Mouse (Mus musculus) midbrain, embryonic 10.5 days (tissue): ENCODE measurements at regions not wholly inside any gene's neighbourhood (a gene's known extent, or its start where the extent isn't known, plus 50 kb on each side); places are given as distances from the start of the nearest gene placed in this dataset.

Source experiments
- DNase-seq: peaks from one replicate; pipeline ENCODE4 v3.0.0-alpha.2; 2017; ENCODE audit warnings: low spot score
- H3K27ac ChIP-seq: fragments of 300-500 bp; sonication (generic); replicated peaks from 2 replicates; pipeline ENCODE4 v1.5.1; 2016; ENCODE audit warnings: mild to moderate bottlenecking
- H3K27me3 ChIP-seq: fragments of 300-500 bp; sonication (generic); 2 replicates; pipeline ENCODE4 v1.6.1; 2016; ENCODE audit warnings: low read depth, mild to moderate bottlenecking; ENCODE audit not compliant: poor library complexity, severe bottlenecking
- H3K36me3 ChIP-seq: fragments of 300-500 bp; sonication (generic); 2 replicates; pipeline ENCODE4 v1.6.1; 2016; ENCODE audit warnings: mild to moderate bottlenecking, moderate library complexity
- H3K4me1 ChIP-seq: fragments of 300-500 bp; sonication (generic); 2 replicates; pipeline ENCODE4 v1.6.1; 2016
- H3K4me3 ChIP-seq: fragments of 300-500 bp; sonication (generic); 2 replicates; pipeline ENCODE4 v1.5.1; 2016; ENCODE audit warnings: mild to moderate bottlenecking, moderate library complexity
- H3K9me3 ChIP-seq: fragments of 300-500 bp; sonication (generic); replicated peaks from 2 replicates; pipeline ENCODE4 v1.6.1; 2016; ENCODE audit warnings: mild to moderate bottlenecking
- WGBS: fragments of 180-500 bp; shearing (Covaris S2); methylation state at CpG from one replicate; pipeline ENCODE4 v1.1.7; 2016; 5-methylcytosine and 5-hydroxymethylcytosine counted together

DNA sequence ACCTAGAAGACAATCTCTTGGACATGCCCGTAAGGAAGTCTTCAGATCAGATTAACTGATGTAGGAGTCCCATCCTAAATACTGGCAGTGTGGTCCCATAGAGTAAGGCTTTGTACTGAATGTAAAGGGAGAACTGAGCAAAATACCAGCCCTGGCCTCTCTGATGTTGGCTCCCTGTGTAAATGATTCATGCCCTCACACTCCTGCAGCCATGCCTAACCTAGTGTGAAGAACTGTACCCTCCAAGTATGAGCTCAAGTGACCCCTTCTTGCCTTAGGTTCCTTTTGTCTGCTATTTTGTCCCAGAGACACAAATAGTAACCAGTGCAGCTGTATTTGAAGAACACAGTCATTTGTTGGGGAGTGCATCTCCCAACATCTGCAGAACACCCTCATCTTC lies 342.4 kb upstream of the Cdh4 start:
- Histone ChIP-seq H3K27me3 (no peaks in the 10 kb centered on the region), H3K4me3 (no peak overlapping the region), H3K27ac (no peak overlapping the region), H3K36me3 (no peaks in the 10 kb centered on the region), H3K4me1 (peaks cover 12% of the 10 kb centered on the region), H3K9me3 (no peaks in the 10 kb centered on the region)
- 86% methylated on average over 1 of the region's 1 CpGs for WGBS
- DNase-seq: no peak

DNA sequence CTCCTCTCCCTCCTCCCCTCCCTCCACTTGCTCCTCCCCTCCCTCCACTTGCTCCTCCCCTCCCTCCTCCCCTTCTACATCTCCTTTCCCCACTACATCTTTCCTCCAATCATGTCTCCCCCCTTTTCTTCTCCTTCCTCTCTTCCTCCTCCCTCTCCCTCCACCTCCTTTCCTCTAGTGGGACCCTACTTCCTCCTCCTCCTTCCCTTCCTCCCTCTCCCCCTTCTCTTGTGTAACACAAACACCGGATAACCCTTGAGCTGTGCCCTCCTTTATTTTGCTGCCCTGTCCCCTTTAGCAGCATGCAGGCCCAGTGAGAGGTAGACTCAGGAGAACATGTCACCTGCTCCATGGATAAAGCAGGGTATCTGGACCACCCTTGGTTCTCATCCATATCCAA lies 339.1 kb upstream of the Cdh4 start:
- Histone ChIP-seq H3K4me1 (no peaks in the 10 kb centered on the region), H3K27ac (no peak overlapping the region), H3K9me3 (no peaks in the 10 kb centered on the region), H3K4me3 (no peak overlapping the region), H3K36me3 (no peaks in the 10 kb centered on the region), H3K27me3 (no peaks in the 10 kb centered on the region)
- no peak for DNase-seq
- WGBS: 84% methylated on average over 1 of the region's 1 CpGs

DNA sequence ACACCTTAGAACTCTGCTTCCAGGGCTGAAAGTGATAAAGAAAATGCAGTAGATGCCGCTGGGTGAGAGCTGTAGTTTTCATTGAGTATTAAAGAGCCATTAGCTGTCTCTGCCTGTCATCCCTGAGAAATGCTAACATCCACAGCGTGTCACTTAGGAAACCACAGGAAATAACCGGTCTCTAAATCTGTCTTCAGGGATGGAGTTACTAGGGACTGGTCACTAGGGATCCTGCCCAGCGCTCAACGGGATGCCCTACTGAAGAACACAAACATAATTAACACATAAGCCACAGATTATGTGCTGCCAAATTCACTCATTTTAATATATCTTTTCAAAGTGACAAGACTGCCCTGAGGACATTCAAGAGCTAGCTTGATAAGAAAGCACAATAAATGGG lies 329.3 kb upstream of the Cdh4 start:
- DNase-seq: no peak
- WGBS: 61% methylated on average over 5 of the region's 5 CpGs
- no peak overlapping the region for H3K27ac ChIP-seq

DNA sequence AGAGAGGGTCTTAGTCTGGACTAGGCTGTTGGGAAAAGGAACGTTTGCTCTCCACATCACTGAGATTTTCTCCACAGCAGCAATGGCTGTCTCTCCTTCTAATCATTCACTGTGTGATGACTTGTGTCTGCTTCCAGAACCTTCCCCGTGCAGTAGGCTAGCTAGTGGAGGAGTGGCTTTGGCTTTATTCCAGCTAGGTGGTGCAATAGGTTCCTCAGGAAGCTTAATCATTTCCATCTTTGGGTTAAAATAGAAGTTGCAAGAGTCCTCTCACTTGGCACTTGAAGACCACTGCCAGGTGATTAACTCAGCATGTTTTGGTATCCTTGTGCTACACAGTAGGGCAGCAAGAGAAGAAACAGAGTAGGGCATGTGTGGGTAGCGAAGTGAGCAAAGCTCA lies 314.2 kb upstream of the Cdh4 start:
- WGBS: 89% methylated on average over 3 of the region's 3 CpGs
- no peaks in the 10 kb centered on the region for H3K27me3 ChIP-seq

More for the DNA sequence above, 329.3 kb upstream of the Cdh4 start:
- H3K27me3 ChIP-seq: no peaks in the 10 kb centered on the region
- H3K4me1 ChIP-seq: peaks cover 7% of the 10 kb centered on the region
- H3K4me3 ChIP-seq: no peak overlapping the region
- H3K9me3 ChIP-seq: no peaks in the 10 kb centered on the region
- H3K36me3 ChIP-seq: no peaks in the 10 kb centered on the region

DNA sequence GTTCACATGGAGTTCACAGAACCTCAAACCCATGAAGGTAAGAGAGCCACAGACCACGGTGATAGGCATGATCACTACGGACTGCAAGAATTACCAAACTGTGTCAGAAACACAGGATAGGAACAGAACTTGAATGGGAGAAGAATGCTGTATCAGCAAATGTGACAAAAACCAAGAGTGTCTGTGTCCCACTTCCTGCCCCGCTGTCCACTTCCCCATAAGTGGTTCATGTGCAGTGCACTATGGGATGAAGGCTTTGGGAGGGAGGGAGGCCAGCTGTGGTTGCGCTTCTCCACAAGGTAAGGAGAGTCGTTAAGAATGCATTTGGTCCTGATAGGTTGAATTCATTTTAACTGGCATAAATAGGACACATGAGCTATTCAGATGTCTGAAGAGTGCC lies 313.8 kb upstream of the Cdh4 start:
- no peak for DNase-seq
- Histone ChIP-seq H3K4me1 (no peaks in the 10 kb centered on the region), H3K36me3 (no peaks in the 10 kb centered on the region), H3K27me3 (no peaks in the 10 kb centered on the region), H3K27ac (no peak overlapping the region), H3K9me3 (no peaks in the 10 kb centered on the region), H3K4me3 (no peak overlapping the region)
- 88% methylated on average over 5 of the region's 5 CpGs for WGBS

More for the DNA sequence above, 314.2 kb upstream of the Cdh4 start:
- Histone ChIP-seq H3K9me3 (no peaks in the 10 kb centered on the region), H3K4me1 (no peaks in the 10 kb centered on the region), H3K36me3 (no peaks in the 10 kb centered on the region), H3K4me3 (no peak overlapping the region), H3K27ac (no peak overlapping the region)
- no peak for DNase-seq

DNA sequence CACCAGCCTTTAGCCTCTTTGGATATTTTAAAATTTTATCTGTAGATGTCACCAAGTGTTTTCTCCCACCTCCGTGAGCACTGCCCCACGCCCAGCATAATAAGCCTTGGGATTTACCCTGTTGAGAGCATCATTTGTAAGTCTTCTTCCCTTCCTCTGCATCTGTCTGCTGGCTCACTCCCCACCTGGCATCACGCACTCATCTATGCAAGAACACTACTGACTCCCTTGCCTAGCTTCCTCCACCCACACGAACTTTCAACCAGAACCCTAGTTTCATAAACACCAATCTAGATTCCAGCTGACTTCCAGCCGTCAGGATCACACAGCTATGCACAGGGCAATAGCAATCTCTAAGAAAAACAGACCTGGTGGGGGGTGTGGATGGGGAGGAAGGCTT lies 311.2 kb upstream of the Cdh4 start:
- no peak overlapping the region for H3K27ac ChIP-seq
- H3K4me3 ChIP-seq: no peak overlapping the region
- WGBS: 84% methylated on average over 5 of the region's 5 CpGs
- DNase-seq: no peak
- H3K36me3 ChIP-seq: no peaks in the 10 kb centered on the region
- no peaks in the 10 kb centered on the region for H3K9me3 ChIP-seq
- H3K4me1 ChIP-seq: no peaks in the 10 kb centered on the region
- no peaks in the 10 kb centered on the region for H3K27me3 ChIP-seq

DNA sequence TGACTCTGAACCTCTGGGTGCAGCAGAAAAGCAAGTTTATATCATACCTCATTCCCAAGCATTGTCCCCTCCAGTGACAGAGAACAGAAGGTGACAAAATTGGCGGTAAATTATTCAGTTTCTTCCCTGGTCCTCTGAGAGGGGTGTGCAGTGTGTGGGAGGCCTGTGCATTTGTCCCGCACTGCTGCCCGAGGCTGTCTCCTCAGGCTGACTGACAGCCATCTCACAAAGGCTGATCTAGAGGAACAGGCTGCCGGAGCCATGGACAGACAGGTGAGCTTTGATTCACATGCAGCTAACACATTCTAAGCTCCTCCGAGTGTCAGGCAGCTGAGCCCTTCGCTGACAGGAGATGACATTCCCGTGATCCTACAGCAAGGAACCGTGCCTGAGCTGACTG lies 299.9 kb upstream of the Cdh4 start:
- Histone ChIP-seq H3K27me3 (peaks cover 25% of the 10 kb centered on the region; the same call in 1 of the 2 replicates), H3K4me1 (peaks cover 17% of the 10 kb centered on the region), H3K4me3 (no peak overlapping the region), H3K36me3 (no peaks in the 10 kb centered on the region), H3K9me3 (no peaks in the 10 kb centered on the region), H3K27ac (no peak overlapping the region)
- no peak for DNase-seq
- 84% methylated on average over 8 of the region's 8 CpGs for WGBS

DNA sequence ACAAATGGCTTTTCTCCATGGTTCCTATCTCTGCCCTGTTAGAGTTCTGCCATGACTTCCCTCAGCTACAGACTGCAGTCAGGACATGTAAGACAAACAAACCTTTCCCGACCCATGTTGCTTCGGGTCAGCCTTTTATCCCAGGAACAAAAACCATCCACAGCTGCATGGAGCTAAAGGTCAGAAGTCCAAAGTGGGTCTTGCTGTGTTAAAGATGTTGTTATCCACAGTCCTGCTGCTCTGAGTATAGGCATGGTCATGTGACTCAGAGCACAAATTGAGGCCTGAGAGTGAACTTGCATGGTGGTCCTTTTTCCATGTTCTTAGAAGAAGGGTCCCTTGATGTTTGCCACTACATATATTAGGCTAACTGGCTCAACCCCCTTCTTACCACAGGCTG lies 296.5 kb upstream of the Cdh4 start:
- no peak overlapping the region for H3K27ac ChIP-seq
- peaks cover 49% of the 10 kb centered on the region for H3K27me3 ChIP-seq
- 34% methylated on average over 2 of the region's 2 CpGs for WGBS
- peak; percentile 19 for DNase-seq
- H3K36me3 ChIP-seq: no peaks in the 10 kb centered on the region
- H3K9me3 ChIP-seq: no peaks in the 10 kb centered on the region
- H3K4me1 ChIP-seq: peaks cover 30% of the 10 kb centered on the region
- H3K4me3 ChIP-seq: no peak overlapping the region

DNA sequence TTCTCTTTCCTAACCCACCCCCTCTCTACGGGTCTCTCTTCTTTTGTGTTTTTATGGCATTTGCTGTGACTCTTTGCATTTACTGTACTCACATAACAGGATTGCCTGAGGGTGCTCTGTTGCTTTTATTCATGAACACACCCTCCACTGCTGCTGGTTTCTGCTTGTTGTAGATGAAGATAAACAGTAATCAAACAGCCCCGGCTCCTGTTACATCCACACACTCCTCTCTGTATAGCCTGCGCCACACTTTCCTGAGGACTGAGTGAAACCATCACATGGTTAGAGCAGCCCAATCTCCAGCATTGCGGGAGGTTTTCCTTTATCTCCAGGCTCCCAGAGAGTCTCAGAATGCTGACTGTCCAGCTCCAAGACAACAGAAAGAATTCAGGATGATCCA lies 296.0 kb upstream of the Cdh4 start:
- Histone ChIP-seq H3K27me3 (peaks cover 49% of the 10 kb centered on the region), H3K4me3 (no peak overlapping the region), H3K27ac (no peak overlapping the region), H3K9me3 (no peaks in the 10 kb centered on the region), H3K4me1 (peaks cover 30% of the 10 kb centered on the region), H3K36me3 (no peaks in the 10 kb centered on the region)
- 77% methylated on average over 4 of the region's 4 CpGs for WGBS
- no peak for DNase-seq

DNA sequence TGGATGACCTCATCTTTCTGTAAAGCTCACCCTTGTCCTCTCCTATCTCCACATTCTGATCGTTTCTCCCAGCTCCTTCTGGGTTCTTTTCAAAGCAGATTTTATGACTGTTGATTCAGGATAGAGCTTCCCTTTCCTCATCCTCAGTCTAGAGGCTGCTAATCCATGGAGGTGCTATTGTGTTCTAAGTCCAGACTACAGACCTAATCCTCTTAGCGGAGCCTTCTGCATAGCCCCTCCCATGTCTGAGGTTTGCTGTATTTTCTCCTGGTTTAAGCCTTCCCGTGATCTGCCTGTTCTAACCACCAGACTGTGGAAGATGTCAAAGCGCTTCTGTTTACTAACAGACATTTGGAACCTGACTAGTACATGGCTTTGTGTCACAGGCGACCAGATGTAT lies 294.0 kb upstream of the Cdh4 start:
- DNase-seq: peak; percentile 16
- H3K4me1 ChIP-seq: peaks cover 30% of the 10 kb centered on the region
- 43% methylated on average over 5 of the region's 5 CpGs for WGBS
- no peaks in the 10 kb centered on the region for H3K36me3 ChIP-seq
- peaks cover 49% of the 10 kb centered on the region for H3K27me3 ChIP-seq
- H3K4me3 ChIP-seq: no peak overlapping the region
- H3K9me3 ChIP-seq: no peaks in the 10 kb centered on the region
- H3K27ac ChIP-seq: no peak overlapping the region

DNA sequence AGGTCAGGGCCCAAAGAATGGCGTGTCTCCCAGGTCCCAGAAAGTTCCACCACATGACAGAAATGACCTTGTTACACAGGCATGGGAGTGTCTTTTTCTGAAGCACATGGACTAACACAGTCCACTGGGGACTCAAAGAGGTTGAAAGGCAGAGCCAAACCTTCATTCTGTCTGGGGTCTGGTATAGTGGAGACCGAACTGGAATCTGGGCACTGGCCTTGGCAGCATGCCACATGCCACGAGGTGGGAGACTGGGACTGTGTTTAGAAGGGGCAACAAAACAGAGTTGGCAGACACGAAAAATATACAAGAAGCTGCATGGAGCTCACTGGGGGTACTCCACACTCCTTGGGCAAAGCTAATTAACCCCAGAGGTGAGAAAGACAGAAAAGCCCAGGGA lies 293.6 kb upstream of the Cdh4 start:
- H3K27me3 ChIP-seq: peaks cover 49% of the 10 kb centered on the region
- WGBS: 73% methylated on average over 4 of the region's 4 CpGs
- DNase-seq: no peak

DNA sequence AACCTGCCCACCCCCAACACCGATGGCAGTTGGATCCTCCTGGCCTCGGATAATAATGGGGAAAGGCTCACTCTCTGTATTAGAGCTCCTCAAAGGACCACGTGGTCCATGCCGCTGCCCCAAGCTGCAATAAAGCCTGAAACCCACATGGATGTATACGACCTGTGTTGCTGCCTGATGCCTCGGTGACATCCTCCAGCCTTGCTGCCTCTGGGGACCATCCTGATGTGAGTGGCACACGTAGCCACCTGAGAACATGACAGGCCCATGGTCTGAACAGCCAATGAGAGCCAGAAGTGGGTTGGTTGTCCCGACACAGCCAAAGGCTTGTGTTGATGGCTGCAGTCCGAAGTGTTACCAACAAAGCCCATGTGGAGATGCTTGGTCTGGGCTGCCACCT lies 283.4 kb upstream of the Cdh4 start:
- Histone ChIP-seq H3K4me3 (no peak overlapping the region), H3K27ac (no peak overlapping the region), H3K27me3 (no peaks in the 10 kb centered on the region), H3K36me3 (no peaks in the 10 kb centered on the region), H3K9me3 (no peaks in the 10 kb centered on the region), H3K4me1 (no peaks in the 10 kb centered on the region)
- no peak for DNase-seq
- WGBS: 94% methylated on average over 9 of the region's 9 CpGs

More for the DNA sequence above, 293.6 kb upstream of the Cdh4 start:
- Histone ChIP-seq H3K36me3 (no peaks in the 10 kb centered on the region), H3K27ac (no peak overlapping the region), H3K4me1 (peaks cover 30% of the 10 kb centered on the region), H3K9me3 (no peaks in the 10 kb centered on the region), H3K4me3 (no peak overlapping the region)

DNA sequence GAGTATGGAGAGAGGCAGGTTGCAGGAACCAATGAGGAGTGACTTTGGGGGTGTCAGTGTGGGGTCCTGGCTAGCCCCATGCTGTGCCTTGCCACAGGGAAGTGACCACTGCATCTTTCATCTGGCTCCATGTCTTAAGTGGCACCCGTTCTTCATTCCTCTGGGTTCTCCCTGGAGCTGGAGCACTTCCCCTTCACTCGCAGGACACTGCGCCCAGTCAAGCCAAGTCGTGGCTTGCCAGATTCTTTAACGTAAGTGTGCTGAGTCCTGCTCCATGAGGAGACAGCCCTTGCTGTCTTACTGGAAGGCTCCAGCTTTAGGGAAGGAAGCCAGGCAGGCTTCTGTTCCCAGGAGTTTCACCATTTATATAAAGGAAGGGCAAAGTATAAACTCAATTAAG lies 279.1 kb upstream of the Cdh4 start:
- Histone ChIP-seq H3K27me3 (peaks cover 7% of the 10 kb centered on the region; the same call in 1 of the 2 replicates), H3K36me3 (no peaks in the 10 kb centered on the region), H3K4me3 (no peak overlapping the region), H3K27ac (no peak overlapping the region), H3K9me3 (peaks cover 6% of the 10 kb centered on the region; the same call in 1 of the 2 replicates), H3K4me1 (no peaks in the 10 kb centered on the region)
- WGBS: 92% methylated on average over 5 of the region's 5 CpGs
- no peak for DNase-seq

DNA sequence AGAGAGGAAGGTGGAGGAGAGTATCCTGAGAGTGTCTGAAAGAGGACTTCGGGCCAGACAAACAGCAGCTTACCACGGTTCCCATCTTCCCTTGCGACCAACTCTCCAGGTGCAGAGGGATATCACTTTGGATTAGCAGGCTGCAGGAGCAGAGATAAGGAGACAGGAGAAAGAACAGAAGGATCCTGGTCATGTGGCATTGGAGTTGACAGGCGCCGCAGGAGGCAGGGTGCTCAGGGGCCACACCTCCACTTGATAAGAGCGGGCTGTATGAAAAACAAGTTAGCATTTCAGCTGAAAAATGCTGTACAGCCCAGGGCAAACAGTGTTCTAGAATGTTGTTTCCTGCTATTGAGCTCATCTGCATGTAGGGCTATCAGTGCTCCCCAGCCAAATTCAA lies 272.1 kb upstream of the Cdh4 start:
- no peaks in the 10 kb centered on the region for H3K36me3 ChIP-seq
- H3K4me1 ChIP-seq: peaks cover 11% of the 10 kb centered on the region; the same call in 1 of the 2 replicates
- no peak for DNase-seq
- H3K4me3 ChIP-seq: no peak overlapping the region
- H3K27me3 ChIP-seq: peaks cover 26% of the 10 kb centered on the region; the same call in 1 of the 2 replicates
- WGBS: 61% methylated on average over 6 of the region's 6 CpGs
- H3K27ac ChIP-seq: no peak overlapping the region
- peaks cover 6% of the 10 kb centered on the region; the same call in 1 of the 2 replicates for H3K9me3 ChIP-seq
